In the genomic region with DNA sequence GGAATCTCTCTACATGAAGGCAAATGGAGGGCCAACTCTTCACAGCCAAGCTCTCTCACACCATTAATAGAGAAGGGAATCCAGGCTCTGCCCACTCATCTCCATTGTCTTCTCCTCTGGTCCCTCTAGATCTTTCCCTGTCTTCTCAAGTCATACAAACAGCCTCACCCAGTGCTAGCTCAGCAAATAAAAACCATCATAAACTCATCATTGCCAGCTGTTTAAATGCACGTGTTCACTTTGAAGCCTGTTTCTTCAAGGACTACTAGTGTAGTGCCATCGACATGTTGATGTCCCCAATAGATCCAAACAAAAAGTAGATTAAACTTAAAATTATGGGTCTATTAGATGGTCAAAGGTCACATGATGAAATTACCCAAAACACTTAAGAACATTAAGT, we compare ENCODE assay signal across 30 mouse cellular contexts. TPM values are rescaled to one million over a fixed set of nuclear protein-coding genes. Genes with fewer than 3 reads are reported as not detected.
"Had no signal": no experiment of that assay in that cellular context is flagged by ENCODE, and none has a peak within 500 bp of the region (broad histone marks: within the 10 kb centered on the region; RNA-seq: fewer than 3 reads in every experiment).

No protein-coding gene starts in this region.

- H3K36me3 ChIP-seq: heart, embryonic 10.5 days; heart, embryonic 12.5 days; hindbrain, embryonic 10.5 days; hindbrain, embryonic 12.5 days; limb, embryonic 12.5 days; liver, embryonic 12.5 days had no signal

- H3K4me2 ChIP-seq: heart, embryonic 12.5 days; hindbrain, embryonic 12.5 days; hindbrain, embryonic 14.5 days; limb, embryonic 12.5 days; liver, embryonic 12.5 days had no signal

- H3K9me3 ChIP-seq: heart, embryonic 10.5 days; heart, embryonic 12.5 days; hindbrain, embryonic 10.5 days; hindbrain, embryonic 12.5 days; limb, embryonic 12.5 days; liver, embryonic 12.5 days had no signal

- H3K9ac ChIP-seq: heart, embryonic 12.5 days; hindbrain, embryonic 12.5 days; hindbrain, embryonic 14.5 days; limb, embryonic 12.5 days; liver, embryonic 12.5 days; liver, embryonic 14.5 days had no signal

- DNase-seq: gastrocnemius, adult 2 months; gastrocnemius, postnatal 10 days; gastrocnemius, postnatal 25 days; heart, adult 18-20 months; heart, postnatal 10 days; heart, postnatal 4 days; kidney, adult 18-20 months; kidney, adult 8-10 months; kidney, postnatal 10 days; kidney, postnatal 25 days; kidney, postnatal 4 days; layer of hippocampus, adult 9-11 months; layer of hippocampus, postnatal 36 days; left cerebral cortex, postnatal 4 days had no signal

- H3K4me1 ChIP-seq: heart, embryonic 10.5 days; heart, embryonic 12.5 days; hindbrain, embryonic 12.5 days; liver, embryonic 12.5 days had no signal

- H3K4me3 ChIP-seq: gastrocnemius, adult 2 months; heart, embryonic 10.5 days; heart, embryonic 12.5 days; hindbrain, embryonic 10.5 days; hindbrain, embryonic 12.5 days; limb, embryonic 12.5 days; liver, embryonic 12.5 days had no signal

- H3K27ac ChIP-seq: heart, embryonic 10.5 days; hindbrain, embryonic 10.5 days; hindbrain, embryonic 12.5 days; hindbrain, embryonic 14.5 days; limb, embryonic 12.5 days; liver, embryonic 12.5 days; liver, embryonic 14.5 days had no signal

- ATAC-seq: hindbrain, embryonic 16.5 days; intestine, postnatal 0 days; liver, embryonic 12.5 days had no signal

- H3K27me3 ChIP-seq: heart, embryonic 12.5 days; hindbrain, embryonic 12.5 days; limb, embryonic 12.5 days; liver, embryonic 12.5 days had no signal

RNA-seq across cellular contexts. Expression of a gene that starts 41.8 kb away (rescaled TPM):
- polyA plus RNA-seq: frontal cortex, adult 2 months; heart, embryonic 10.5 days; heart, embryonic 12.5 days; heart, embryonic 14.5 days; heart, embryonic 16.5 days; hindbrain, embryonic 10.5 days; hindbrain, embryonic 12.5 days; hindbrain, embryonic 14.5 days; hindbrain, embryonic 16.5 days; inflammation-experienced regulatory T-cells, adult 6 months; kidney, embryonic 16.5 days; limb, embryonic 12.5 days; liver, adult 2 months; liver, embryonic 12.5 days; liver, embryonic 14.5 days had no signal

RNA-seq across cellular contexts. Expression of a gene that starts 53.7 kb away (rescaled TPM):
- polyA plus RNA-seq: heart, embryonic 12.5 days; heart, embryonic 14.5 days; inflammation-experienced regulatory T-cells, adult 6 months had no signal
